In genomic region chr12:40248454-40249180, GRCm38 (mm10) we compare ENCODE assay signal across 8 mouse cellular contexts. TPM values are rescaled to one million over a fixed set of nuclear protein-coding genes. Genes with fewer than 3 reads are reported as not detected.
DNase-seq lines count a peak whose midpoint lies in the region.

TSS of gene Ifrd1 (minus strand) at chr12:40248504.

- H3K27ac ChIP-seq in brown adipose tissue, adult 24 weeks (replicated peaks; ENCODE audit: low read depth, low read length) = no peak within 1 kb of the TSS; the same call in 1 of the 2 replicates

- 57% methylated on average over 5 of the region's 5 CpGs for WGBS in large intestine, adult 2 months

- DNase-seq in layer of hippocampus, adult 8-10 months (ENCODE audit: low spot score in 2 of 2) = no peak
- DNase-seq in layer of hippocampus, adult 9-10 months (ENCODE audit: low spot score) = no peak
- peak in 1 of 2 experiments; percentile 21 for DNase-seq in heart, adult 18-20 months
- DNase-seq in large intestine, adult 2 months (ENCODE audit: low read depth, low spot score) = no peak
- peak; percentile 23 to 45 for DNase-seq in lung, postnatal 4 days
- DNase-seq in embryo, embryonic 10.5 days (ENCODE audit: low spot score) = no peak
- DNase-seq in kidney, postnatal 25 days = no peak

- peaks cover 5% of the 10 kb centered on the region for H3K4me1 ChIP-seq in brown adipose tissue, adult 24 weeks (ENCODE audit: control insufficient read depth, insufficient read depth, insufficient read length, low read length)

- H3K4me3 ChIP-seq in brown adipose tissue, adult 24 weeks (ENCODE audit: insufficient read depth, low read depth, low read length) = no peak within 1 kb of the TSS

RNA-seq across cellular contexts. Expression of gene Ifrd1, which starts in this region (rescaled TPM):
- total RNA-seq in layer of hippocampus, adult 8-10 months (2022) = 10 to 100 TPM; 80.1 to 95.4 (median 92.0) TPM
- polyA plus RNA-seq in brown adipose tissue, adult 24 weeks (2012; ENCODE audit: insufficient read depth, insufficient read length, missing spikeins) = 101 and 246 TPM in 2 replicates
- 100 to 1,000 TPM in 1 of 2 experiments, 10 to 100 TPM in 1; 98.6 to 105 TPM for total RNA-seq in heart, adult 18-20 months (2021)
- 15.3 and 33.9 TPM in 2 replicates for polyA plus RNA-seq in large intestine, adult 2 months (2012; rRNA removed)

Comparison
In these comparisons a context has a peak if more than half of its experiments do, and no peak if none do; other contexts are left out.
1. DNase-seq: peak in lung, postnatal 4 days (2 of 2); none in layer of hippocampus, adult 8-10 months (0 of 2), layer of hippocampus, adult 9-10 months (single experiment), large intestine, adult 2 months (single experiment), embryo, embryonic 10.5 days (single experiment) and kidney, postnatal 25 days (0 of 2).